Mouse (Mus musculus) ES-E14 (cell line): ENCODE measurements around the gene Anapc13. TPM values are rescaled to one million over a fixed set of nuclear protein-coding genes. Genes with fewer than 3 reads are reported as not detected.

Experiments
- DNase-seq: peaks from one replicate; pipeline ENCODE4 v3.0.0-alpha.2; 2013; ENCODE audit warnings: low read depth, low spot score
- H3K27ac ChIP-seq: 2 replicates; pipeline ENCODE4 v1.5.1; 2012; ENCODE audit warnings: low read depth, mild to moderate bottlenecking, low read length, moderate library complexity, mixed read lengths; ENCODE audit not compliant: poor library complexity, insufficient read depth, severe bottlenecking
- H3K36me3 ChIP-seq: 2 replicates; pipeline ENCODE4 v1.6.1; 2012; ENCODE audit warnings: mild to moderate bottlenecking, low read length, moderate library complexity, mixed read lengths; ENCODE audit not compliant: control insufficient read depth, poor library complexity, insufficient read depth, severe bottlenecking
- H3K4me1 ChIP-seq, 2 experiments: fragments of 150-350 bp in 1 of 2; sonication (generic) in 1 of 2; 2 replicates each; pipeline ENCODE4 v1.6.1; 2012; ENCODE audit warnings: low read length in 2 of 2, mild to moderate bottlenecking in 1 of 2, mixed read lengths in 1 of 2; ENCODE audit not compliant: control insufficient read depth in 2 of 2, insufficient read depth in 2 of 2, poor library complexity in 1 of 2
- H3K4me3 ChIP-seq, 2 experiments: fragments of 150-350 bp in 1 of 2; sonication (generic) in 1 of 2; 2 replicates each; pipeline ENCODE4 v1.5.1; 2012; ENCODE audit warnings: low read length in 2 of 2, low read depth in 1 of 2, mild to moderate bottlenecking in 1 of 2, mixed read lengths in 1 of 2; ENCODE audit not compliant: insufficient read depth in 1 of 2, poor library complexity in 1 of 2, severe bottlenecking in 1 of 2
- H3K9ac ChIP-seq: 2 replicates; pipeline ENCODE4 v1.6.1; 2012; ENCODE audit warnings: low read depth, mild to moderate bottlenecking, low read length, mixed read lengths; ENCODE audit not compliant: poor library complexity, insufficient read depth, severe bottlenecking
- H3K9me3 ChIP-seq: fragments of 150-350 bp; sonication (generic); 2 replicates; pipeline ENCODE4 v1.6.1; 2012; ENCODE audit warnings: low read depth, mild to moderate bottlenecking, low read length; ENCODE audit not compliant: control insufficient read depth, insufficient read depth
- CHD2 ChIP-seq: IDR thresholded peaks from 2 replicates; pipeline ENCODE4 v1.6.1; 2014; ENCODE audit warnings: mild to moderate bottlenecking, low read depth, low read length, inconsistent platforms
- HCFC1 ChIP-seq: IDR thresholded peaks from 2 replicates; pipeline ENCODE4 v1.6.1; 2012; ENCODE audit warnings: low read length, inconsistent platforms, borderline replicate concordance; ENCODE audit not compliant: insufficient read depth
- MAFK ChIP-seq: IDR thresholded peaks from 2 replicates; pipeline ENCODE4 v1.6.1; 2014; ENCODE audit warnings: mild to moderate bottlenecking, low read depth, low read length, inconsistent platforms; ENCODE audit not compliant: insufficient read depth
- ZC3H11A ChIP-seq: IDR thresholded peaks from 2 replicates; pipeline ENCODE4 v1.6.1; 2012; ENCODE audit warnings: low read depth, mild to moderate bottlenecking, inconsistent platforms, low read length, borderline replicate concordance
- ZNF384 ChIP-seq: IDR thresholded peaks from 2 replicates; pipeline ENCODE4 v1.6.1; 2012; ENCODE audit warnings: low read depth, low read length, inconsistent platforms
- in situ Hi-C, 2 experiments: fragments of 600-800 bp; cut with MboI; formaldehyde crosslinking; loops; one replicate each; pipeline ENCODE4 v1.15.1; 2025; ENCODE audit warnings: low sequenced_read_pairs in 2 of 2, inconsistent platforms in 1 of 2; ENCODE audit not compliant: unreplicated experiment in 2 of 2
- total RNA-seq: library from RNA; depleted of rRNA; stranded (reverse); fragments of 300-350 nt; gene quantifications from 2 replicates; pipeline ENCODE4 v1.2.3, GENCODE M21; 2012

Anapc13 gene
- total RNA-seq, 1 experiment = 103 TPM

GRCm38 (mm10) chr9:102594667-102595393, 31.3 kb upstream of the Anapc13 start:
- H3K36me3 ChIP-seq = peaks cover 4% of the 10 kb centered on the region; the same call in 1 of the 2 replicates
- no peaks in the 10 kb centered on the region for H3K4me1 ChIP-seq
- no peak overlapping the region for H3K27ac ChIP-seq
- H3K9ac ChIP-seq = no peak overlapping the region
- no peaks in the 10 kb centered on the region for H3K9me3 ChIP-seq
- in situ Hi-C loops = no loop called here
- DNase-seq = no peak
- TF ChIP-seq ZNF384 (no peak), HCFC1 (no peak), CHD2 (no peak), ZC3H11A (no peak), MAFK (no peak)
- no peak overlapping the region for H3K4me3 ChIP-seq

DNA sequence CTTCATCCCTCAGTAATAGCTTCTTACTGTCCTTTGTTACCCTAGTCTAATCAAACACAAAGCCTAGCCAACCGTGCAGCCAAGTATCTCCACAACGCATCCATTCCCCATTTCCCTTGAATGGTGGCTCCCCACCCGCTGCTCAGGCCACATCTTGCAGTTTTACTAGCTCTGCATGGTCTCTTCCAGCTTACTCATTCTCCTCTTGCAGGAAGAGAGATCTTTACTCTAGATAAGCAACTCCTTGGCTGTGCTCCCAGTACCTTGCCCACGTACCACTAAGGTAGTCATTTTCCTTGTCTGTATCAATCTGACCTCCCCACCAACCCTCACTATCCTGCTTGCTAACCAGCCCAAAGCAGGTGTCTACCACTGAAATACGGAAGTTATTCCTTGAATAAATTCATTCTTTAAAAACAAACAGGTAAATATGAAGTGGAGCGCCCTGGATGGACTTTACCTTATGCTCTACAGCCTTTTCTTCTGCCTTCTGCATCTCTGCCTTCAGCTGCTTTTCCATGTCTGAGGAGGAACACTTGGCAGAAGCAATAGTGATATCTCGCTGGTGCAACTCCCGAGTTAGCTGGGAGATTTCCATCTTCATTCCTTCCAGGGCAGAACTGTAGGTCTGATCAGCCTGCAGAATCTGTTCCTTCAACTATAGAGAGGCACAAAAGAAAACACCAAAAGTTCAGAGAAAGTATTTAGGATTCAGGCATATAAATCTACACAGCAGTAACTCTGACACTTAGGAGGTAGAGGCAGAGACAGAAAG, 30.2 kb upstream of the Anapc13 start:
- Histone ChIP-seq H3K36me3 (peaks cover 4% of the 10 kb centered on the region; the same call in 1 of the 2 replicates), H3K9me3 (no peaks in the 10 kb centered on the region), H3K4me3 (no peak overlapping the region), H3K9ac (no peak overlapping the region), H3K4me1 (no peaks in the 10 kb centered on the region), H3K27ac (no peak overlapping the region)
- no peak for DNase-seq
- in situ Hi-C loops = no loop called here
- TF ChIP-seq HCFC1 (no peak), ZNF384 (no peak), CHD2 (no peak), ZC3H11A (no peak), MAFK (no peak)

DNA sequence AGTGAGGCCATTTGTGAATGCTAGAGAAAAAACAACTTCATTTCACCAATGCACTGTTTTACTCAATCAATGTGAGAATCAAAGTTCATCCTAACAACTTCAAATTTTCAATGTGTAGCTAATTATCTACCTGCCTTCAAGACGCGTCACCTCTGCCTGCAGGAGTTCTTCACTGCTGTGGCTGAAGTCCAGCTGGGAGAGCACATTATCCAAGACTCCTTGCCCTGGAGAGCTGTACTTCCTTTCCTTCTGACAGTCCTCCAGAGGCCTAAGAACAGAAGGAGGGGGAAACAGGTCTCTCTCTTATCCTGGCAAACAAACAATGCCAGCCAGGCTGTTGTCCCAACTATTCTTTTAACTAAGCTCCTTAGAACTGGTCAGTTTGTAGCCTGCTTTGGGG, 24.9 kb upstream of the Anapc13 start:
- peaks cover 3% of the 10 kb centered on the region; the same call in 1 of the 2 replicates for H3K36me3 ChIP-seq
- H3K4me3 ChIP-seq = no peak overlapping the region
- H3K9me3 ChIP-seq = no peaks in the 10 kb centered on the region
- no peak for DNase-seq
- no peaks in the 10 kb centered on the region for H3K4me1 ChIP-seq
- H3K27ac ChIP-seq = no peak overlapping the region
- no peak overlapping the region for H3K9ac ChIP-seq
- TF ChIP-seq CHD2 = no peak
- TF ChIP-seq HCFC1 = no peak
- no peak for TF ChIP-seq ZNF384
- TF ChIP-seq ZC3H11A = no peak
- no peak for TF ChIP-seq MAFK
- in situ Hi-C loops = no loop called here

- no peak for TF ChIP-seq ZNF384
- TF ChIP-seq ZC3H11A = no peak
- TF ChIP-seq HCFC1 = no peak
- no peak for TF ChIP-seq MAFK
- TF ChIP-seq CHD2 = no peak
- no peak overlapping the region for H3K4me3 ChIP-seq
- H3K36me3 ChIP-seq = peaks cover 3% of the 10 kb centered on the region; the same call in 1 of the 2 replicates
- in situ Hi-C loops = no loop called here
- H3K27ac ChIP-seq = no peak overlapping the region
- no peaks in the 10 kb centered on the region for H3K9me3 ChIP-seq
- no peak for DNase-seq
- no peak overlapping the region for H3K9ac ChIP-seq
- H3K4me1 ChIP-seq = no peaks in the 10 kb centered on the region
These were observed 24.4 kb upstream of the Anapc13 start for GRCm38 (mm10) chr9:102601666-102602065.
